Mouse (Mus musculus) forebrain, postnatal 0 days (tissue): ENCODE data around the gene Rmnd5b. TPM values are rescaled to one million over a fixed set of nuclear protein-coding genes. Genes with fewer than 3 reads are reported as not detected.
"Not testable (repeated sequence)": the region's sequence is repeated elsewhere in the genome, so short reads cannot be mapped to it uniquely, and the experiment has no call there.

ENCODE experiments used
- ATAC-seq: fragments of 200-750 bp; cut with Nextera tagmentation; 2 replicates; pipeline ENCODE4 v1.8.0; 2017; ENCODE audit warnings: mild to moderate bottlenecking, moderate library complexity
- DNase-seq: peaks from one replicate; pipeline ENCODE4 v3.0.0-alpha.2; 2015
- H3K27ac ChIP-seq: fragments of 300-500 bp; sonication (generic); 2 replicates; pipeline ENCODE4 v1.5.1; 2014; ENCODE audit warnings: low read depth, mild to moderate bottlenecking, antibody characterized with exemption, low read length, moderate library complexity, mixed read lengths
- H3K27me3 ChIP-seq: fragments of 300-500 bp; sonication (generic); 2 replicates; pipeline ENCODE4 v1.6.1; 2014; ENCODE audit warnings: mild to moderate bottlenecking, low read length, mixed read lengths; ENCODE audit not compliant: insufficient read depth
- H3K36me3 ChIP-seq: fragments of 300-500 bp; sonication (generic); 2 replicates; pipeline ENCODE4 v1.6.1; 2014; ENCODE audit warnings: mild to moderate bottlenecking, moderate library complexity; ENCODE audit not compliant: insufficient read depth
- H3K4me1 ChIP-seq: fragments of 300-500 bp; sonication (generic); 2 replicates; pipeline ENCODE4 v1.6.1; 2014; ENCODE audit warnings: antibody characterized with exemption; ENCODE audit not compliant: insufficient read depth
- H3K4me2 ChIP-seq: fragments of 300-500 bp; sonication (generic); 2 replicates; pipeline ENCODE4 v1.6.1; 2014; ENCODE audit warnings: low read depth, mild to moderate bottlenecking, moderate library complexity
- H3K4me3 ChIP-seq: fragments of 300-500 bp; sonication (generic); 2 replicates; pipeline ENCODE4 v1.5.1; 2014; ENCODE audit warnings: low read depth, low read length, mixed read lengths
- H3K9ac ChIP-seq: fragments of 300-500 bp; sonication (generic); 2 replicates; pipeline ENCODE4 v1.6.1; 2014; ENCODE audit warnings: mild to moderate bottlenecking
- H3K9me3 ChIP-seq: fragments of 300-500 bp; sonication (generic); 2 replicates; pipeline ENCODE4 v1.6.1; 2016; ENCODE audit warnings: low read length
- CTCF ChIP-seq: sonication (generic); IDR thresholded peaks from 2 replicates; pipeline ENCODE4 v1.5.1; 2016; ENCODE audit warnings: antibody characterized with exemption, control low read depth, low read depth
- WGBS: fragments of 180-500 bp; shearing (Covaris S2); extraction: QIAGEN DNeasy Blood & Tissue Kit; methylation state at CpG from one replicate; pipeline ENCODE4 v1.1.7; 2014; 5-methylcytosine and 5-hydroxymethylcytosine counted together
- polyA plus RNA-seq: library from polyadenylated mRNA; unstranded; fragments of >200 nt; fragmentation: Nextera tagmentation; extraction: Ambion mirVana; gene quantifications from 2 replicates; pipeline ENCODE4 v1.2.1, GENCODE M21; 2015
- total RNA-seq: library from RNA; depleted of rRNA; stranded (reverse); fragments of >200 nt; gene quantifications from 2 replicates; pipeline ENCODE4 v1.2.3, GENCODE M21; 2014

Gene Rmnd5b
- total and polyA plus RNA-seq, 2 experiments from 2014 or later = 70.7 to 74.4 TPM

GRCm38 (mm10) chr11:51635127-51635524 lies 570 bp downstream of the Rmnd5b start:
- TF ChIP-seq CTCF = no peak

GRCm38 (mm10) chr11:51633721-51634120 lies 2.0 kb downstream of the Rmnd5b start:
- Histone ChIP-seq H3K4me1 (peaks cover 8% of the 10 kb centered on the region; the same call in 1 of the 2 replicates), H3K36me3 (peaks cover 8% of the 10 kb centered on the region), H3K27me3 (no peaks in the 10 kb centered on the region), H3K9ac (no peak overlapping the region), H3K27ac (no peak overlapping the region), H3K4me2 (no peak overlapping the region), H3K9me3 (no peaks in the 10 kb centered on the region), H3K4me3 (no peak overlapping the region)
- DNase-seq (no peak), ATAC-seq (no peak)
- TF ChIP-seq CTCF = no peak
- 89% methylated on average over 3 of the region's 3 CpGs for WGBS

More at GRCm38 (mm10) chr11:51635127-51635524, 570 bp downstream of the Rmnd5b start:
- WGBS = 15% methylated on average over 6 of the region's 6 CpGs
- peaks cover 8% of the 10 kb centered on the region; the same call in 1 of the 2 replicates for H3K4me1 ChIP-seq
- H3K4me2 ChIP-seq = peak overlapping the region; percentile 54
- DNase-seq (no peak), ATAC-seq (no peak)
- no peaks in the 10 kb centered on the region for H3K9me3 ChIP-seq
- peak overlapping the region; percentile 53 for H3K4me3 ChIP-seq
- H3K27me3 ChIP-seq = no peaks in the 10 kb centered on the region
- H3K27ac ChIP-seq = peak overlapping the region; percentile 80
- H3K9ac ChIP-seq = peak overlapping the region; percentile 56
- no peaks in the 10 kb centered on the region for H3K36me3 ChIP-seq

GRCm38 (mm10) chr11:51633200-51633599 lies 2.5 kb downstream of the Rmnd5b start:
- H3K4me1 ChIP-seq, H3K4me3 ChIP-seq, H3K4me2 ChIP-seq, H3K27ac ChIP-seq, H3K27me3 ChIP-seq, DNase-seq, H3K9ac ChIP-seq, ATAC-seq, H3K9me3 ChIP-seq: not testable (repeated sequence)
- H3K36me3 ChIP-seq = peaks cover 12% of the 10 kb centered on the region
- 92% methylated on average over 7 of the region's 7 CpGs for WGBS

- Histone ChIP-seq H3K9me3 (no peaks in the 10 kb centered on the region), H3K4me2 (no peak overlapping the region), H3K36me3 (peaks cover 21% of the 10 kb centered on the region), H3K27me3 (no peaks in the 10 kb centered on the region), H3K27ac (no peak overlapping the region), H3K4me3 (no peak overlapping the region), H3K9ac (no peak overlapping the region), H3K4me1 (peaks cover 8% of the 10 kb centered on the region; the same call in 1 of the 2 replicates)
- DNase-seq = no peak
- TF ChIP-seq CTCF = no peak
- ATAC-seq = no peak
- WGBS = 88% methylated on average over 6 of the region's 6 CpGs
Observed at GRCm38 (mm10) chr11:51632130-51632753, 3.5 kb downstream of the Rmnd5b start.

GRCm38 (mm10) chr11:51629651-51630314 lies 5.9 kb downstream of the Rmnd5b start:
- ATAC-seq = peak; percentile 12; the same call in 1 of the 2 replicates
- DNase-seq = no peak
- Histone ChIP-seq H3K36me3 (peaks cover 43% of the 10 kb centered on the region), H3K27ac (no peak overlapping the region), H3K4me1 (peaks cover 7% of the 10 kb centered on the region; the same call in 1 of the 2 replicates), H3K9me3 (no peaks in the 10 kb centered on the region), H3K4me3 (no peak overlapping the region), H3K9ac (no peak overlapping the region), H3K27me3 (no peaks in the 10 kb centered on the region), H3K4me2 (no peak overlapping the region)
- WGBS = 82% methylated on average over 15 of the region's 15 CpGs
- no peak for TF ChIP-seq CTCF

- TF ChIP-seq CTCF = no peak
- no peak overlapping the region for H3K9ac ChIP-seq
- H3K4me3 ChIP-seq = no peak overlapping the region
- H3K27ac ChIP-seq = no peak overlapping the region
- H3K4me2 ChIP-seq = no peak overlapping the region
- no peak for DNase-seq
- no peaks in the 10 kb centered on the region for H3K27me3 ChIP-seq
- no peaks in the 10 kb centered on the region for H3K4me1 ChIP-seq
- no peaks in the 10 kb centered on the region for H3K9me3 ChIP-seq
- 91% methylated on average over 8 of the region's 8 CpGs for WGBS
- ATAC-seq = no peak
- peaks cover 62% of the 10 kb centered on the region for H3K36me3 ChIP-seq
Observed at GRCm38 (mm10) chr11:51627907-51628306, 7.8 kb downstream of the Rmnd5b start.

- no peak for TF ChIP-seq CTCF
- 94% methylated on average over 9 of the region's 9 CpGs for whole genome bisulfite sequencing
- Histone ChIP-seq H3K4me2 (no peak overlapping the region), H3K9me3 (no peaks in the 10 kb centered on the region), H3K36me3 (peaks cover 66% of the 10 kb centered on the region), H3K27ac (no peak overlapping the region), H3K4me1 (no peaks in the 10 kb centered on the region), H3K27me3 (no peaks in the 10 kb centered on the region), H3K9ac (no peak overlapping the region), H3K4me3 (no peak overlapping the region)
- ATAC-seq (no peak), DNase-seq (no peak)
Observed at GRCm38 (mm10) chr11:51627425-51627824, 8.3 kb downstream of the Rmnd5b start.
